Mouse (Mus musculus): ENCODE measurements around the gene Fat4. TPM values are rescaled to one million over a fixed set of nuclear protein-coding genes. Genes with fewer than 3 reads are reported as not detected.

Fat4 gene
- total RNA-seq (2021), result 10 to 100 TPM; 32.1 to 40.8 TPM

- intact Hi-C loops (cut with DNase I), result loop anchor here (5.0 to 10.0 kb wide), 2 partner anchors 708 to 1235 kb away; no protein-coding TSS in a partner anchor
- DNase-seq (ENCODE audit: extremely low spot score in 1 of 2, low spot score in 2 of 2), result peak in 1 of 2 experiments; percentile 56
Measured at GRCm38 (mm10) chr3:38886890-38887355, at the start of gene Fat4. Gene Fat4 (plus strand): TSS chr3:38886940.

- intact Hi-C loops (cut with DNase I), result no loop called here
Measured at GRCm38 (mm10) chr3:38839438-38839837, 47.3 kb upstream of the Fat4 start.

GRCm38 (mm10) chr3:38843000-38843538 lies 43.7 kb upstream of the Fat4 start:
- DNase-seq (ENCODE audit: extremely low spot score in 1 of 2, low spot score in 2 of 2), result no peak
- intact Hi-C loops (cut with DNase I), result no loop called here

More at GRCm38 (mm10) chr3:38839438-38839837, 47.3 kb upstream of the Fat4 start:
- DNase-seq (ENCODE audit: extremely low spot score in 1 of 2, low spot score in 2 of 2), result no peak

GRCm38 (mm10) chr3:38846602-38847382 lies 39.9 kb upstream of the Fat4 start:
- intact Hi-C loops (cut with DNase I), result loop anchor here (5.0 kb wide), 2 partner anchors 364 to 619 kb away; partner anchors contain the start of gene Ankrd50
- no peak for DNase-seq (ENCODE audit: extremely low spot score in 1 of 2, low spot score in 2 of 2)

- intact Hi-C loops (cut with DNase I), result loop anchor here (2.0 to 5.0 kb wide), 3 partner anchors 367 to 622 kb away; partner anchors contain the start of gene Ankrd50
- DNase-seq (ENCODE audit: extremely low spot score in 1 of 2, low spot score in 2 of 2), result no peak
Measured at GRCm38 (mm10) chr3:38849077-38849476, 37.7 kb upstream of the Fat4 start.

GRCm38 (mm10) chr3:38849536-38849935 lies 37.2 kb upstream of the Fat4 start:
- DNase-seq (ENCODE audit: extremely low spot score in 1 of 2, low spot score in 2 of 2), result peak; percentile 32 to 70
- intact Hi-C loops (cut with DNase I), result loop anchor here (2.0 to 5.0 kb wide), 3 partner anchors 367 to 622 kb away; partner anchors contain the start of gene Ankrd50

- DNase-seq (ENCODE audit: extremely low spot score in 1 of 2, low spot score in 2 of 2), result no peak
- intact Hi-C loops (cut with DNase I), result no loop called here
Measured at GRCm38 (mm10) chr3:38853650-38854049, 33.1 kb upstream of the Fat4 start.

GRCm38 (mm10) chr3:38860683-38861082 lies 26.1 kb upstream of the Fat4 start:
- intact Hi-C loops (cut with DNase I), result no loop called here
- DNase-seq (ENCODE audit: extremely low spot score in 1 of 2, low spot score in 2 of 2), result no peak

GRCm38 (mm10) chr3:38871291-38871690 lies 15.4 kb upstream of the Fat4 start:
- no peak for DNase-seq (ENCODE audit: extremely low spot score in 1 of 2, low spot score in 2 of 2)
- intact Hi-C loops (cut with DNase I), result loop anchor here (10.0 kb wide), 1 partner anchor 1634 kb away; no protein-coding TSS in a partner anchor

- intact Hi-C loops (cut with DNase I), result loop anchor here (10.0 kb wide), 1 partner anchor 1629 kb away; no protein-coding TSS in a partner anchor
- DNase-seq (ENCODE audit: extremely low spot score in 1 of 2, low spot score in 2 of 2), result no peak
Measured at GRCm38 (mm10) chr3:38875872-38876271, 10.9 kb upstream of the Fat4 start.

GRCm38 (mm10) chr3:38876706-38877105 lies 10.0 kb upstream of the Fat4 start:
- no peak for DNase-seq (ENCODE audit: extremely low spot score in 1 of 2, low spot score in 2 of 2)
- intact Hi-C loops (cut with DNase I), result loop anchor here (10.0 kb wide), 1 partner anchor 1628 kb away; no protein-coding TSS in a partner anchor

GRCm38 (mm10) chr3:38882778-38883177 lies 4.0 kb upstream of the Fat4 start:
- intact Hi-C loops (cut with DNase I), result loop anchor here (2.0 to 10.0 kb wide), 5 partner anchors 712 to 1640 kb away; no protein-coding TSS in a partner anchor
- DNase-seq (ENCODE audit: extremely low spot score in 1 of 2, low spot score in 2 of 2), result peak in 1 of 2 experiments; percentile 65

GRCm38 (mm10) chr3:38883676-38884075 lies 3.1 kb upstream of the Fat4 start:
- no peak for DNase-seq (ENCODE audit: extremely low spot score in 1 of 2, low spot score in 2 of 2)
- intact Hi-C loops (cut with DNase I), result loop anchor here (2.0 to 10.0 kb wide), 6 partner anchors 711 to 1639 kb away; no protein-coding TSS in a partner anchor

- DNase-seq (ENCODE audit: extremely low spot score in 1 of 2, low spot score in 2 of 2), result peak; percentile 83 to 86
- intact Hi-C loops (cut with DNase I), result loop anchor here (2.0 to 10.0 kb wide), 4 partner anchors 711 to 1638 kb away; no protein-coding TSS in a partner anchor
Measured at GRCm38 (mm10) chr3:38884276-38884675, 2.5 kb upstream of the Fat4 start.

- peak in 1 of 2 experiments; percentile 59 for DNase-seq (ENCODE audit: extremely low spot score in 1 of 2, low spot score in 2 of 2)
- intact Hi-C loops (cut with DNase I), result loop anchor here (2.0 to 10.0 kb wide), 5 partner anchors 710 to 1637 kb away; no protein-coding TSS in a partner anchor
Measured at GRCm38 (mm10) chr3:38884919-38885418, 1.8 kb upstream of the Fat4 start.

GRCm38 (mm10) chr3:38885481-38886001 lies 1.2 kb upstream of the Fat4 start:
- intact Hi-C loops (cut with DNase I), result loop anchor here (2.0 to 10.0 kb wide), 3 partner anchors 709 to 1237 kb away; no protein-coding TSS in a partner anchor
- peak; percentile 72 to 94 for DNase-seq (ENCODE audit: extremely low spot score in 1 of 2, low spot score in 2 of 2)

GRCm38 (mm10) chr3:38886061-38886821 lies 499 bp upstream of the Fat4 start:
- intact Hi-C loops (cut with DNase I), result loop anchor here (5.0 to 10.0 kb wide), 2 partner anchors 709 to 1236 kb away; no protein-coding TSS in a partner anchor
- DNase-seq (ENCODE audit: extremely low spot score in 1 of 2, low spot score in 2 of 2), result peak in 1 of 2 experiments; percentile 69

All from left cerebral cortex, postnatal 10 days (tissue).